Mouse (Mus musculus) heart, adult 18-20 months (tissue): ENCODE measurements around the gene Prune2. TPM values are rescaled to one million over a fixed set of nuclear protein-coding genes. Genes with fewer than 3 reads are reported as not detected.

Source experiments
- DNase-seq, 2 experiments: peaks; one replicate each; pipeline ENCODE4 v3.0.0; 2021 to 2022; ENCODE audit warnings: mixed read lengths in 1 of 2
- total RNA-seq, 2 experiments: library from RNA; stranded (reverse); gene quantifications; 2 replicates each; pipeline ENCODE4 v1.2.3; 2021

Gene Prune2
- total RNA-seq, 2 experiments from 2014 or later = 63.5 to 65.9 TPM

DNA sequence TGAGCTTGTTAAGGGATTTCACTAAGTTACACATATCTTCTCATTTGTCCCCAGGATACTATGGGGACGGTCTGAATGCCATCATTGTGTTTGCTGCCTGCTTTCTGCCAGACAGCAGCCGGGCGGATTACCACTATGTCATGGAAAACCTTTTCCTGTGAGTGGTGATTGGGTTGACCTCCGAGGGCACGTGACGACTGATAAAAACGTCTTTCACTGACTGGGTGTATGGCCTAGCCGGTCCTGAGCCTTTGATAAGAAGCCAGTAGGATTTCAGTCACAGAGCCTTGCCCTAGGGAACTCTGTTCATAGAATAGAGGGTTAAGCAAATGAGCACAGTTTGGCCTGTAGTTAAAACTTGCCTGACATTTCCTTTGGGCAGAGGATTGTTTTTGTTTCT, 243.1 kb downstream of the Prune2 start:
- peak; percentile 45 to 49 for DNase-seq

DNA sequence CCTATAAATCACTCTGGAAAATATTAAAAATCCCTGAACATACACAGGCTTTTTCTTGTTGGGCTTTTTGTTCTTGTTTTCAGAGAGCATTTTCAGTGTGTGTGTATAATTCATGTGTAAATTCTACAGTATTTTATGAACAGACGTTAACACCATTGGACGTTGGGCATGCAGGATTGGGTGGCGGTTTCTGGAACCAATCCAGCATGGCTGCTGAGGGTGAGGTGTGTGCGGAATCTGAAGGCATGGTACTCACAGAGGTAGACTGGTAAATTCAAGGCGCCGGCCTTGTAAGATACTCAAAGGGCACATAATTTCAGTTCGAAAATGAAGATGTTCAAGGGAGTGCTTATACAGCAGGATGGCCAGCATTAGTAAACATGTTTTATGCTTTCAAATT, 251.2 kb downstream of the Prune2 start:
- no peak for DNase-seq

DNA sequence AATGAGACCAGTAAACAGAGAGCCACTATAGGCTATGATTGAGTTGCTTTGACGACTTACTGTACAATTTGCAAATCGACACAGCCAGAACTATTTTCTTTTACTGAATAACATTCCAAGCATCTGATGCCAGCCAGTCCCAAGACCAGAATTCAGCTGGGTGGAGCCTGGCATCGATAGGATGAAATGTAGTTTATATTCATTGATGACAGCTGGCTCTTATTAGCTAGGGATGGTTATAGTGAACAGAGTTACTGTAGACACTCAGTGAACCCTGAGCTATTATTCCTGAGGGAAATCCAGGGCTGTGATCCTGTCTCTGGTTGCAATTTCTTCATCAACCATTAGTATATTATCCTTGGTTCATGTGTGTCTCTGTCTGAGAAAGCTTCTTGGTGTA, 254.6 kb downstream of the Prune2 start:
- no peak for DNase-seq

DNA sequence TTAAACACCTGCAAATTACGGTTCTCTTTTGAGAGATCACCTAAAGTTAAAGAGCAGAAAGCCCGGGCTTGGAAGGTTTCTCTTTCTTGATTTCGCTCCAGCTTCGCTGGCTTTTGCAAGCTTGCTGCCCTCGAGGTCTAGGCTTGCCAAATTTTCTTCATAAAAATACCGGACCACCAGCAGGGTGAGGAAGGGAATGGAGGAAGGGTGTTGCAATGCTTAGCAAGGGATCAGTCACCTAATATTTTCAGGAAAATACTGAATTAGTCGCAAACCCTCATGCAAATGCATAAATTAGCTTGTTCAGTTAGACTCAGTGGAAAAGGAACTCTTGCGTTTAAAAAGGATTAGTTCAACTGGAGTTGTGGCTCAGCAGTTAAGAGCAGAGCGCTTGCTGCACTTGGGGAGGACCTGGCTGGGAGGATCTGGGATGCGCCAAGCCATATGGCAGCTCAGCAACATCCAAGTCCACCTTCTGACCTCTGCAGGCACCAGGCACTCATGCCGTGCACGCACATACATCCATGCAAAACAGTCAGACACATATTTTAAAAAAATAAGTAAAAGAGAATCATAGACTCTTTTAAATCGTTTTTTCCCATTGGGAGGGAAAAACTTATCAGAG, 259.1 kb downstream of the Prune2 start:
- DNase-seq = no peak

DNA sequence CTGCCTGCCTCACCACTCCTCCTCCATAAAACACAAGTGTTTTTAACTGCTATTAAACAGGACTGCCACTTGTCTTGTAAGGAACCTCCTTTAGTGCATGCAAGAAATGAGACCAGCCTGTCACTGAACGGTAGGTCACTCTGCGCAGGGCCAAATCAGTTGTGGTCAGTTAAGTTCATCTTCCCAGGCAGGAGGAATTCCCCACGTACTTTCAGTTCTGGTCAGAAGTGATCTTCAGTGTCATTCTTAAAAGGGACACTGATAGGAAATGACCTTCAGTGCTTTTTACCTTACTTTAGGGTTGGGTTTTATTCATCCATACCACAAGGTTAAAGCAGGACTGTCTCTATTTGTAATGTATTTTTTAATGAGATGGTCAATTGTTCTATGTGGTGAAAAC, 262.3 kb downstream of the Prune2 start:
- DNase-seq = no peak

DNA sequence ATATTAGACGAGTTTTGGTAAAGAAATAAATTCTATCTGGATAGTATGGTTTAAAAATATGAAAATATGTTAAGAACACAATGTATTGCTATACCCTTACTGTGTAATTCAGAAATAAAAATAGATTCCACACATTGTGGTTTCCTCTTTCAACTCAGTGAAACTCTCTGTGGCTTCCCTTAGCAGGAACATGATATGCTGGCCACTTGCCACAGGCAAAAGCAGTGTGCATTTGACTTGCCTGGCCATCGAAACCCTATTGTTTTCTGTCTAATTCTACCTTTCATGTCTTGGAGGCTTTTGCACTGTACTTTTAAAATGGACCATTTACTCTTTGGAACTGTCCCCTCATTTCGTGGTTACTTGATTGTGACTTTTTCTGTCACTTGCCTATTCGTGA, 267.9 kb downstream of the Prune2 start:
- peak in 1 of 2 experiments; percentile 55 for DNase-seq

DNA sequence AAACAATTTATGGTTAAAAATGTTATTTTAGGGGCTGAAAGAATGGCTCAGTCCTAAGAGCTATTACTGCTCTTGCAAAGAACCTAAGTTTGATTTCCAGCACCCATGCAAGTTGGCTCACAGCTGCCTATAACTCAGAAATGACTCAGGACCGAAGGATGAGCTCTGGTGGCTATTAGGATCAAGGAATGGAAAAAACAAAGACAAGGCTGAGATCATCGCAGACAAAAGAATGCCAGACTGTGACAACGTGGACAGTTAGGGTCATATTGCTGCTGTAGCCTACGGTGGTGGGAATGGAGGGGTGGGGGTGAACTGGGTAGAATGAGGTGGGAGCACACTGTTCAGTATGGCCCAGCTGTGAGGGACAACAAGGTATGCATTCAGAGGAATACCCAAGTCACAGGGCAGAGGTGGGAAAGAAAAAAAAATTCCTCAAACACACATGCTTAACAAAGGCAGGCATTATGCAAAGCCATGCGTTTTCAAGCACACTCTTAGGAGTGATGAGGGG, 269.7 kb downstream of the Prune2 start:
- no peak for DNase-seq

DNA sequence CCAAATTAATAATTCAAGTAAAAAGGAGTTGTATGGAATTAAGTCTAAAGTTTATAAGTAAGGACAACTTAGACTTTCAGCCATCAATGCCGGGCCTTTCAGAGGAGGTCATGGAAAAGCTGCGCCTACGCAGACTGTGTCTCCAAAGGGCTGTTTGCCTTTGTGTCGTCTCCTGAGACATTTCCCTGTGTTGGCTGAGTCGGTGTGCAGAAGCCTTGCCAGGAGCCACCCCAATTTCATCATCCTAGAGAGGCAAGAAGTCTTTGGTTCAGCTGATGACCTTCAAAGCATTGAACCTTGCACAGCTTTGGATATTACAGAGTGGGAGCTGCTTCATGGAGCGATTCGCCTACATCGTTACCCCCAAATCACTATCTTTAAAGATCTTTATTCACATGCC, 270.2 kb downstream of the Prune2 start:
- peak in 1 of 2 experiments; percentile 31 for DNase-seq

DNA sequence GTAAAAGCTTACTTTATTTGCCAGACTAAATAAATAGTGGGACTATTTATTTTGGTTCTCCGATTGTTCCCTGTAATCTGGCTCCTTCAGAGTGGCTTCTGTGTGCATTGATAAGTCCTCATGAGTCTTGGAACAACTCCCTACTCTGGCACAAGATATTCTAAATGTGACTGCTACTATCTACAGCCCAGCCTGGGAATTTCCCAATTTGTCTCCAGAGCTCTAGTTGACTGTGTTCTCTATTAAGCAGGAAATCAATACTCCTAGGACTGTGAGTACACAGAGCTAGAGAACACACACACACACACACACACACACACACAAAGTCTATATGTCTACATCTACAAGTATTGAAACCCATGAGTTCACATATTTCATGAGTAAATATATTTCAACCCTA, 274.1 kb downstream of the Prune2 start:
- DNase-seq = peak; percentile 55 to 69

DNA sequence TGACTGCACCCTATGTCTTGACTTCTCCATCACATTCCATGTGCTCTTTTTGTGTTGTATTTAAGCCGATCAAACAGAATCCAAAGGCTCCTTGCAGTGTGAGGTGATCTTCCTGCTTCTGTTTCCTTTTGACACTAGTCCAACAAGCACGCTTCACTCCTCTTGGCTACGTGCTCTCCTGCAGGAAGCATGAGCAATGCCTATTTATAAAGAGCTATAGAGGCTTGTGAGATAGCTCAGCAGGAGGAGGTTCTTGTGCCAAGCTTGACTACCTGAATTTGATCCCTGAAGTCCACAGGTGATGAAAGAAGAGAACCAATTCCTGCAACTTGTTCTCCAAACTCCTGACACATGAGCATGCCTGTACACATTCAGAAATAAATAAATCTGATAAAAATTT, 282.6 kb downstream of the Prune2 start:
- DNase-seq = peak in 1 of 2 experiments; percentile 36

DNA sequence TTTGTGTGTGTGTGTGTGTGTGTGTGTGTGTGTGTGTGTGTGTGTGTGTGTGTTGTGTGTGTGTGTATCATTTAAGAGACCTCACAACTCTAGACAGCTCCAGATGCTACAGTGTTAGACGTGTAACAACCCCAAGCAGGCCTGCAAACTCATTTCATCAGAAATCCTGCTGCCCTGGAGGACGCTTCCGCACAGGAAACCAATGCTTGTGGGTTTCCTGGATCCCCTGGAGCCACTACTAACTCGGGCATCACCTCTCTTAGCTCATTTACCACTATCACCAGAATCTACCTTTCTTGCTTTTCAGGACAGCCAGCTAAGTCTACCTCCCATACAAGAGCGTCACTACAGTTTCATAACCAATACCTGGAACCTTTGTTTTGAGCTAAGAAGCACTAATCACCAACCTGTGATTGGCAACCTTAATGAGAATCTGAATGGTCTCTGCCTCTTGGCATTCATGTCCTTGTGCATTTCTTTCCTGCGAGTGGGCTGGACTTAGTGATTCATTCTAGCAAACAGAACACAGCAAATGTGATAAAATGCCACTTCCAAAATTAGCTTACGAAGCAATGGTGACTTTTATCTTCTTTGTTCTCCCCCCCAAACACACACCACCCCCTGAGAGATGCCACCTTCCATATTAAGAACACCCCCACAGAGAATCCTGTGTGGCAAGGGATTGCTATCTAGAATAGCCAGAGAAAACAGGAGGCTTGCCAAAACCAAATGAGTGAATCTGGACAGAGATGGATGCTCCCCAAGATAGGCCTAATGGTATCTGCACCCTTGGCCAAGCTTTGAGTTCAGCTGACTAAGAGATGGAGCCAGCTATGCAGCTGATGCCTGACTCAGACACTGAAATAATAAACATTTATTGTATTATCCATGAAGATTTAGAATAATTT, 284.5 kb downstream of the Prune2 start:
- DNase-seq = peak in 1 of 2 experiments; percentile 35

DNA sequence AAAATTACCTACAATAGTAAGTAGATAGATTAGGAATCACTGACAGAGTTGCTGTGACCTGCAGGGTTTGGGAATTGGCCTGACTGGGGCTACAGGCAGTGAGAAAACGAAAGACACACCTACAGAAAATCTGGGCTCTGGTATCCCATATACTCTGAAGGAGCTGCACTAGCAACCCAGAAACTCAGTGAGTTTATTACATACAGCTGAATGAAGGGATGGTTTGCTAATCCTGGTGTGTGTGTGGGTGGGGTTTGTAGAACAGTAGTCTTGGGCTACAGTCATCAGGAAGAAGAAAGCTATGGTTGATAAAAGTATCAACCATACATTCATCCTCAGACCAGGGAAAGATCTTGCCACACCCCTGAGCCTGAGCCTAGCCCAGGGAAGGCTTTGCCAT, 285.3 kb downstream of the Prune2 start:
- DNase-seq = no peak

DNA sequence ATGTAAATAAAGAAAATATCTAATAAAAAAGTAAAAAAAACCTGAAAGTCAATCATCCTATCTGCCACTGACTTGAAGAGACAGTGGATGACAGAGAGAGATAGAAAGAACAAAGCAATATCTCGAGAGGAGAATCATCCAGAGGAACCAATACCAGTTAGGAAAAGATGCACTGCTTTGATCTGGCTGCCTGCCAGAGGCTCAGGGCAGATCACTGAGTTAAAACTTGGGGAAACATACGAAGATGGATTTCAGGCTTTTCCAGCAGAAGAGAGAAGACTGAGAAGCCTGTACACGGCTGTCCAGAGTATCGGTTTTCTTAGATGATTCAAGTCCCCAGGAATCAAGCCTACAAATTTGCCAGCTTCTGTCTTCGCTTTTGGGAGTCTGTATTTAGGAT, 287.0 kb downstream of the Prune2 start:
- no peak for DNase-seq

DNA sequence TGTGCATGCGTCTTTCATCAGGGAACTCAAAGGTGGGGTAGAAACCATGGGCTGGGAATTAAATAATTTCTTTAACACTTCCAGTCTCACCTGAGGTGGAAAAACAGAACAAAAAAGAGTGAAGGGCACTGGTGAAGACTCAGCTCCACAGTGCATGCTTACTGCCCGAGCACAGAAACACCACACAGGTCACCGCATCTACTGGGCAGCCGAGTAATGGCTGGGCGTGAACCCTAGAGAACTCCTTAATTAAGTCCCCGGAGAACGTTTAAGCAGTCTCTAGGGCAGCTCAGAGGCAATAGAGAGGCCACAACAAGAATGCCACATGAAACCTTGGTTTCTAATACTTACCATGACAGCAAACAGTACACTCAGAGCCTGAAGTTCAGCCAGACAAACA, 288.6 kb downstream of the Prune2 start:
- DNase-seq = no peak

DNA sequence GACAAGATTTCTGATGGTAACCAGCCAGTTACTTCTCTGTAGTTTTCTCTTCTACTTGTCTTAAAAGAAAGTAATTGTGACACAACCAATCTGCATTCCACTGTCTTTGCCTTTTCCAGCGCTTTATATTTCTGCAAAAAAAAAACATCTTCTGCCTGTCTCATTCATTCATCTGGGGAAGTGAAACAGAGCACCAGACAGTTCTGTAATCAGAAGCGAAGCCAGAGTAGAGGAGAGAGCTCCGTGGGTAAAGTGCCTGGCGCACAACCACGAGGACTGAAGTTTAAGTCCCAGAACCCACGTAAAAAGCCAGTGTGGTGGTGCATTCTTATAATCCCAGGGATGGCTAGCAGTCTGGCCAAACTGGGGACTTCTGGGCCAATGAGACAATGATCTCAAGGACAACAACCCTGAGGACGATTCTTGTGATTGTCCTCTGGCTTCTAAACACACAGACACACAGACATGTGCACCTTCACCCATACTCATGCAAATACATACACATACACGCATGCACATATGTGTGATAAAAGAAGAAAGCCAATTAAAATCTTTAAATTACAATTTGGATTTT, 291.5 kb downstream of the Prune2 start:
- no peak for DNase-seq

DNA sequence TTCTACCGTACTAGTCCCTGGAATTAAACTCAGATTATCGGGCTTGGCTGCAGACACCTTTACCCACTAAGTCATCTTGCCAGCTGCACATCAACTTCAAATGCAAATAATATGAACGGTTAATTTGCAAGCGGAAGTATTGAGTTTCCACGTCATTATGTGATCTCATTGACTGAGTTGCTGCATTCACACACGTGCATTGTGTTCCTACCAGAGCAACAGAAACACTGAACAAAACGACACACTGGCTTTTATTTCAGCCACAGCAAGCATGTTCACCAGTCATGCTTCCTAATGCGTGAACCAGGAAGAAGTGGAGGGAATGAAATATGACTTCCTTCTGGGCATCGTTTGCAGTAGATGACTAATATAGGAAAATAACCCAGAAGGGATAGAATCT, 293.8 kb downstream of the Prune2 start:
- no peak for DNase-seq

DNA sequence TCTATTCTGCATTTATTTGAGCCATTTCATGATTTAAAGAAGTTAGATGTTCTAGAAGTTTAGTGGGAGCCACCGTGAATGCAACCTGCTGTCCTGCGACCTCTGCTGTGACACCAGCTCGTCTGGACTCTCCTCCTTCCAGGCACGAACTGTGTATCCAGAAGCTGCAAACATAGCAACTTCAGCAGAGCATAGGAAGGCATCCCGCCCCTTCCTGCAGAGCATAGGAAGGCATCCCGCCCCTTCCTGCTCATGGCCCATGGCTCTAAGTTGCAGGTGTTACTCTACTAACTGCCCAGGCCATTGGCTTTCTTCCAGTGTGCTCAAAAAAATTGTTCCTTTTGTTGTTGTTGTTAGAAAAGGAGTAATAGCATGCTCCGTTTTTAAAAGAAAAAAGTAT, 294.9 kb downstream of the Prune2 start:
- DNase-seq = no peak

DNA sequence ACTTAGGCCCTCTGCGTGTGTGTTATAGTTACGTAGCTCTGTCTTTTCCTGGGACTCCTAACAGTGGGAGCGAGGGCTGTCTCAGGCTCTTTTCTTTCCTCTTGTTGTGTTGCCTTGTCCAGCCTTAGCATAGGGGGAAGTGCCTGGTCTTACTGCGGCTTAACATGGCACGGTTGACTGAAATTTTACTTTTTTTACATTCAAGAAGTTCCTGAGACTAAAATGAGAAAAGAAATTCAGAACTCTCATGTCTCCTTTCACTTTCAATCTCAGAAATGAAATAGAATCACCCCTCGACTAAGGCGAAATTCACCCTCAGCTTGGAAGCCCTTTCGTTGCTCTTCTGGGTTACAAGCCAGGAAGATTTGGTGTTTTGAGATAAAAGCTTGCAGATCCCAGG, 295.5 kb downstream of the Prune2 start:
- DNase-seq = no peak

DNA sequence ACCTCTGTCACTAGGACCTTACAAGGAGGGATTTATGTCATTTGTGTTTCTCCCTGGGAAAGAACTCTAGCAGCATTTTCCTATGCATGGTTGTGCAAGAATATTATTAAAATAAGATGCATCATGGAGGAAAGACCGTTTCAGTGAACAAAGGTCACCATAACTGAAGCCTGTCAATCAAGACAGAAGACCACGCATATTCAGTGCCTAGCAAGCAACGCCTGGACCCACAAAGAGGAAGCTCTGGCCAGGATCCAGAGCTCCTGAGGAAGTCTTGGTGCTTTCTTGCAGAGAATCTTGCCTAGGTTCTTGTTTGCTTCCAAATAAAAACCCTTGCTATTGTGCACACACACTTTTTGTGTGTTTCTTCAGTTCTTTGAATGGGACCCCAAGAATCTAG, 296.9 kb downstream of the Prune2 start:
- no peak for DNase-seq

DNA sequence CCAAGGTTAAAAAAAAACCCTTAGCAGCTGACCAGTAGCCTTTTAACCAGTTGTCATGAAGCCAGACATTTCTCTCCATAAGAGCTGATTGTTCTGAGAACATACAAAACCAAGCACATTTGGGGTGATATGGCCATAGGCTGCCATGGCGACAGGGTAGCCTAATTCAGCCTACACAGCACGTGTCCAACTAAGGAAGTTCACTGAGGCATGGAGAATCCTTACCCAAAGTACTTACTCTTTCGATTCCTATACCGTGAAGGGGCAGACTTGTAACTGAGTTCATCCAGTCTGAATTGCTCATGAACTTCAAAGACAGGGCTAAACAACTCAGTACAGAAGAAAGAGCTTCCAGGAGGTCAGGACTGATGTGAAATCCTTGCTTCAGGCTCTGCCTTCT, 299.6 kb downstream of the Prune2 start:
- DNase-seq = no peak

DNA sequence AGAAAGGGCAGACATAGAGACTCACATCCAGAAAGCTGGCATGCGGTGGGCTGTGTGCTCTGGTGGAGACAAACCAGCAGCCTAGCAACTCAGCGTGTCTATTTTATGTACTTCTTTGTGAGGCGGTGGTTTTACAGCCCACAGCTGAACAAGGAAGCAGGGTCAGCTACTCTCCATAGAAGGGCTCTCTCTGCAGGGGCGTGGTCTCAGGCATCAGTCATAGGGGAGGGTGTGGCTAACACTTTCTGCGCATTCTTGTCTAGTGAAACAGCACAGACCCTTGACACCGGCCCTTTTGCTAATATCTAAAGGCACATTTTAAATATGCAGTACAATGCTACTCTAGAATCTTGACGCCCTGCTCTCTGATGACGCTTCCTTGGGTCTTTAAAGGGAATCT, 300.5 kb downstream of the Prune2 start:
- DNase-seq = no peak

DNA sequence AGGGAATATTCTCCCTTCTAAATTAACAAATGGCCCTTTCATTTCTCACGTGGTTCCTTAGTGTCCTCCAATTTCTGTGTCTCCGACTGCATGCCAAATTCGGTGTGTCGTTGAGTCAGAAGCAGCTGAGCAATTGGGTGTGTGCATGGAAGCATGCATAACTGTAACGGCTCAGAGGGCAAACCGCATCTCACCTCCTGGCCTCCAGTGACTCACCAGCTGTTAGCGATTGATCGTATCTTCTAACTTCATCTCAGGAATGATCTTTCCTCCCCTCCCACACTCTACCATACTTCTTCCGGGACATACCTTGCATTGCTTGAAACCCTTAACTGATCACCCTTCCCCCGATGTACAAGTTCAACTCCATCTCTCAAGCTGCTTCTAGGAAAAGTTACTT, 300.9 kb downstream of the Prune2 start:
- DNase-seq = no peak

DNA sequence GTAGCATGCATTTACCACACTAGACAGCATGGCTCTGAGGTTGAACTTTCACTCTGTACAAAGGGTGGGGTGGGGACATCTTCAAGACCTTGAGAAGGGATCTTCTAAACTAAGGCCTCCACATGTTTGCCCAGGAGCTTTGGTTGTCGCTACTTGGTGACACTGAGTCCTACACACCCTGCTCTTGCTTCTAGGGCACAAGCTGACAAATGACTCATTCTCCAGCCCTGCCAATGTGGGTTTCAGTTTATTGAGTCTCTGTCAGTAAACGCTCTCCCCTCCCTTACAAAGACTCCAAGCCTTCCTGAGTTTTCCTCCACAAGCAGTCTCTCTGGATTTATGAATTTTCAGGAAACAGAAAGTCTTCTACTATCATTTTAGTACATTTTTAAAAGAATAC, 307.3 kb downstream of the Prune2 start:
- no peak for DNase-seq
